Mouse (Mus musculus): ENCODE measurements around the gene Col24a1. TPM values are rescaled to one million over a fixed set of nuclear protein-coding genes. Genes with fewer than 3 reads are reported as not detected.

Col24a1 gene
- polyA plus RNA-seq, 1 experiment from 2014 or later = 1.6 TPM

DNA sequence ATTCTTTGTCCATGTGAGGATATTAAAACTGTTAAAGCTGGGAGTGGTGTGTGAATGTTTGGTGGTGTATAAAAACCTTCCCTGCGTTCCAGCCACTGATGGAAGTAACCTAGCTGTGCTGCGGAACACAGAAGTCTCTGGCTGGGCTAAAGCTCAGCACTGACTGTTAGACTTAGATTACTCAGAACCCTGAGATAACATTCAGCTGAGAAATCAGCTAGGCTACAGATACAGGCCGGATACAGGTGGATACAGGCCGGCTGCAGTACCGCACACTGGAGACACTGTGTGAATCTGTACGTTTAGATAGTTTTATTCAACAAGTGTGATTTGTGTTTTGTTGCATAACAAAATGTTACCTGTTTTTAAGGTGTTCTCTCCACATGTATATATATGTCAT lies 308.5 kb downstream of the Col24a1 start:
- Histone ChIP-seq H3K4me3 (no peak overlapping the region), H3K9ac (no peak overlapping the region), H3K9me3 (replicated peaks) (no peaks in the 10 kb centered on the region), H3K27me3 (no peaks in the 10 kb centered on the region), H3K36me3 (peaks cover 41% of the 10 kb centered on the region), H3K4me1 (replicated peaks) (0 out of 2 replicates have a peak, but pooled peaks cover 7% of the 10 kb centered on the region), H3K27ac (no peak overlapping the region), H3K4me2 (no peak overlapping the region)
- no peak for ATAC-seq (replicated peaks; ENCODE audit: insufficient number of reproducible peaks, insufficient read depth, low FRiP score, low read depth)
- 62% methylated on average over 6 of the region's 6 CpGs for WGBS

DNA sequence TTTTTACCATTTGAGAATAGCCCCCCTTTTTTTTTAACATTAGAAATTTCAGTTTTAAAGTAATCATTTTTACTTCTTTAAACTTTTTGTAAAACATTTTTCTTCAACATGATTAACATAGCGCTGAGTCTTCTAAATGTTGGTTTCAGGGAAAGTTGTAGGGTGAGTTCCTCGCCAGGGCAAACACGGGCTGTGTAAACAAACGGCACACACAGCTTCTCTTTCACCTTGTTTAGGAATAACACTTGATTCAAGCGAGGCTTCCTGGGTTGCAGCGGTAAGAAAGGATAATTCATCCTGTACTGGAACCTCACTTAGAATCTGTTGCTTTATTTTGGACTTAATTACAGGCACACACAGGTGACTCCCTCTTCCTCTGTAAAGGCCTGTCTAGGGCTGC lies 309.1 kb downstream of the Col24a1 start:
- WGBS = 76% methylated on average over 6 of the region's 6 CpGs
- Histone ChIP-seq H3K4me3 (no peak overlapping the region), H3K9ac (no peak overlapping the region), H3K27ac (no peak overlapping the region), H3K4me1 (replicated peaks) (0 out of 2 replicates have a peak, but pooled peaks cover 7% of the 10 kb centered on the region), H3K36me3 (peaks cover 38% of the 10 kb centered on the region), H3K9me3 (replicated peaks) (no peaks in the 10 kb centered on the region), H3K4me2 (no peak overlapping the region), H3K27me3 (no peaks in the 10 kb centered on the region)
- ATAC-seq (replicated peaks; ENCODE audit: insufficient number of reproducible peaks, insufficient read depth, low FRiP score, low read depth) = no peak

Other genes with a start within 250 kb of the Col24a1 start
- gene Clca2, start 193.0 kb upstream of the Col24a1 start, polyA plus RNA-seq (2015; fragmentation: Nextera tagmentation; extraction: Ambion mirVana) = 0.06 and 0.39 TPM in 2 replicates
- gene Odf2l, start 173.9 kb upstream of the Col24a1 start, polyA plus RNA-seq (2015; fragmentation: Nextera tagmentation; extraction: Ambion mirVana) = 12.3 and 12.9 TPM in 2 replicates

Measured in heart, embryonic 15.5 days (tissue).